Mouse (Mus musculus): ENCODE results near the gene Scube3.

DNA sequence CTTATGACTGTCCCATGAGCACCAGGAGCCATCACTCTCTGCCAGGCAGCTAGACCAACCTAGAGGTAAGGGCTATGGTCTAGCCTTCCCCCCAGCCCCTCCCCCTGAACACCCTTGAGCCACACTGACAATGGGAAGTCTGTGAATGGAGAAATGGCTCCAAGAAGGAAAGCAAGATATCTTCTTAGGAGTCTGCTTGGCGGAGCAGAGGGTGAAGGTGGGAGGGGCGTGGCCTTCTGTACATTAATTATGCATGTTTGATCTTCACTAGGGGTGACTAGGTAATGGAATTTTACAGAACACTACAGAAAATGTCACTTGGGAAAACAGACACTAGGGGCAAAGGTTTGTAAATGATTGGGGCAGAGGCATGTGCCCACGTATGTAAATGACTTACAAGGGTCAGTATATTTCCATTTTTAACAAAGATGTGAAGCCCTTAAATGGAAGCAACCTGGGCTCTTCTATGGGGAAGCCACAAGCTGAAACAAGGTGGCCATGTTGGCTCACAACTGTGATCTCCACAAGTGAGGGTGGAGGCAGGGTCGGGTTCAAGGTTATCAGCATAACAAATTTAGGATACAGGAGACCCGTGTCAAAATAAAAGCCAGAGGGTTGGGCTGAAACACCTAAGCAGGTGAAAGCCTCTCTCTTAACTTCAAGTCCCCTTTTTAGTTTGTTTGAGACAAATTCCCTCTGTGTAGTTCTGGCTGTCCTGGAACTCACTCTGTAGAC, 11.4 kb upstream of the Scube3 start:
- no peak for TF ChIP-seq CTCF (IDR thresholded peaks at IDR 0.05; ENCODE audit: low read depth, low read length)
- TF ChIP-seq GATA1 (IDR thresholded peaks at IDR 0.05; ENCODE audit: borderline replicate concordance, low read length) = no peak

Measured in G1E (cell line).